33 mouse cellular contexts compared by ENCODE assay signal in genomic region chr2:35933116-35933515, GRCm38 (mm10). TPM values are rescaled to one million over a fixed set of nuclear protein-coding genes. Genes with fewer than 3 reads are reported as not detected.
"Had no signal": no experiment of that assay in that cellular context is flagged by ENCODE, and none has a peak within 500 bp of the region (broad histone marks: within the 10 kb centered on the region; RNA-seq: fewer than 3 reads in every experiment).

No protein-coding gene starts in this region.

- H3K4me3 ChIP-seq: limb, embryonic 10.5 days; limb, embryonic 12.5 days; limb, embryonic 13.5 days; limb, embryonic 15.5 days; liver, embryonic 12.5 days; liver, embryonic 13.5 days; liver, embryonic 15.5 days; lung, embryonic 15.5 days; megakaryocyte, embryonic 14.5 days; midbrain, embryonic 10.5 days; midbrain, embryonic 12.5 days; midbrain, embryonic 13.5 days; midbrain, embryonic 15.5 days; myocyte; neural tube, embryonic 12.5 days had no signal

- ATAC-seq: liver, embryonic 12.5 days; liver, postnatal 0 days; lung, postnatal 0 days; midbrain, embryonic 13.5 days; midbrain, embryonic 15.5 days; midbrain, embryonic 16.5 days had no signal

- H3K9me3 ChIP-seq: limb, embryonic 10.5 days; limb, embryonic 12.5 days; limb, embryonic 13.5 days; limb, embryonic 15.5 days; liver, embryonic 12.5 days; liver, embryonic 13.5 days; liver, embryonic 15.5 days; lung, embryonic 15.5 days; midbrain, embryonic 10.5 days; midbrain, embryonic 12.5 days; midbrain, embryonic 13.5 days; midbrain, embryonic 15.5 days; neural tube, embryonic 12.5 days had no signal

- H3K4me1 ChIP-seq: limb, embryonic 10.5 days; limb, embryonic 12.5 days; limb, embryonic 13.5 days; limb, embryonic 15.5 days; liver, embryonic 12.5 days; liver, embryonic 13.5 days; liver, embryonic 15.5 days; lung, embryonic 15.5 days; midbrain, embryonic 10.5 days; midbrain, embryonic 12.5 days; midbrain, embryonic 13.5 days; midbrain, embryonic 15.5 days; neural tube, embryonic 12.5 days had no signal

- H3K27ac ChIP-seq: limb, embryonic 10.5 days; limb, embryonic 12.5 days; limb, embryonic 13.5 days; limb, embryonic 15.5 days; liver, embryonic 12.5 days; liver, embryonic 13.5 days; liver, embryonic 14.5 days; liver, embryonic 15.5 days; lung, embryonic 15.5 days; macrophage; midbrain, embryonic 10.5 days; midbrain, embryonic 12.5 days; midbrain, embryonic 13.5 days; midbrain, embryonic 15.5 days; neural tube, embryonic 12.5 days had no signal

- DNase-seq: left cerebral cortex, postnatal 4 days; liver; liver, embryonic 13.5 days; liver, postnatal 0 days; lung, adult 18-20 months; lung, adult 2 months; lung, embryonic 14.5 days; lung, postnatal 10 days; lung, postnatal 14 days; lung, postnatal 36 days; lung, postnatal 4 days; midbrain, embryonic 14.5 days had no signal

- H3K9ac ChIP-seq: limb, embryonic 12.5 days; limb, embryonic 13.5 days; limb, embryonic 15.5 days; liver, embryonic 12.5 days; liver, embryonic 13.5 days; liver, embryonic 14.5 days; liver, embryonic 15.5 days; liver, postnatal 0 days; lung, embryonic 14.5 days; lung, embryonic 15.5 days; midbrain, embryonic 12.5 days; midbrain, embryonic 13.5 days; midbrain, embryonic 15.5 days; neural tube, embryonic 12.5 days had no signal

- H3K27me3 ChIP-seq: limb, embryonic 12.5 days; limb, embryonic 13.5 days; limb, embryonic 15.5 days; liver, embryonic 12.5 days; liver, embryonic 13.5 days; liver, embryonic 15.5 days; lung, embryonic 15.5 days; midbrain, embryonic 12.5 days; midbrain, embryonic 13.5 days; midbrain, embryonic 15.5 days; neural tube, embryonic 12.5 days had no signal

- H3K4me2 ChIP-seq: limb, embryonic 12.5 days; limb, embryonic 13.5 days; limb, embryonic 15.5 days; liver, embryonic 11.5 days; liver, embryonic 12.5 days; liver, embryonic 13.5 days; liver, embryonic 15.5 days; lung, embryonic 14.5 days; lung, embryonic 15.5 days; midbrain, embryonic 11.5 days; midbrain, embryonic 12.5 days; midbrain, embryonic 13.5 days; midbrain, embryonic 15.5 days; neural tube, embryonic 12.5 days had no signal

- H3K36me3 ChIP-seq: limb, embryonic 10.5 days; limb, embryonic 12.5 days; limb, embryonic 13.5 days; limb, embryonic 15.5 days; liver, embryonic 12.5 days; liver, embryonic 13.5 days; liver, embryonic 15.5 days; lung, embryonic 15.5 days; midbrain, embryonic 10.5 days; midbrain, embryonic 12.5 days; midbrain, embryonic 13.5 days; midbrain, embryonic 15.5 days; neural tube, embryonic 12.5 days had no signal

RNA-seq across cellular contexts. Expression of gene Ttll11, which starts 46.6 kb away (rescaled TPM):
- total RNA-seq: monocyte, adult 5-6 weeks had no signal
